Mouse (Mus musculus) cerebellum, adult (tissue): Measurements from ENCODE around the gene Slc25a42.
A peak's percentile ranks its signal among the peaks of the same experiment; 100 is the strongest.

Experiments
- ATAC-seq: cut with Nextera tagmentation; 2 replicates; pipeline ENCODE4 v1.9.2; 2017; ENCODE audit warnings: mild to moderate bottlenecking, moderate library complexity, mixed read lengths; ENCODE audit not compliant: insufficient number of reproducible peaks, low FRiP score, low TSS enrichment

Slc25a42 gene

GRCm38 (mm10) chr8:70172043-70172681 lies 39.9 kb downstream of the Slc25a42 start, which contains the start of gene Tmem161a:
TSS of gene Tmem161a (plus strand) at chr8:70172356.
- peak; percentile 96 for ATAC-seq

DNA sequence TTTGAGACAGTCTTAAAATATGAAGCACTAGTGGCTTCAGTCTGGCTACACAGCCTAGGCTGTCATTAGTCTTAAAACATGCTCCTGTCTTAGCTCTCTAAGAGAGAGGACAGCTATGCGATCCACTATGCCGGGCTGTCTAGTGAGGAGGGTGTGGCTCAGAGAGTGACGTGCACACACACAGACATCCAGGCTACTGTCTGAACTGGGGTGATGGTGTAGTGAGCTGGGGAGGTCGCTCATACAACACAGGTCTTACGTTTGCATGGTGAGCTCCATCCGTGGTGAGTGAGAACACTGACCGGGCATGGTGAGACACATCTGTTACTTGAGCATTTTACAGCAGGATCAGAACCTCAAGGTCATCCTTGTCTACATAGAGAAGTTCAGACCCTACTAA lies 40.9 kb downstream of the Slc25a42 start:
- no peak for ATAC-seq

DNA sequence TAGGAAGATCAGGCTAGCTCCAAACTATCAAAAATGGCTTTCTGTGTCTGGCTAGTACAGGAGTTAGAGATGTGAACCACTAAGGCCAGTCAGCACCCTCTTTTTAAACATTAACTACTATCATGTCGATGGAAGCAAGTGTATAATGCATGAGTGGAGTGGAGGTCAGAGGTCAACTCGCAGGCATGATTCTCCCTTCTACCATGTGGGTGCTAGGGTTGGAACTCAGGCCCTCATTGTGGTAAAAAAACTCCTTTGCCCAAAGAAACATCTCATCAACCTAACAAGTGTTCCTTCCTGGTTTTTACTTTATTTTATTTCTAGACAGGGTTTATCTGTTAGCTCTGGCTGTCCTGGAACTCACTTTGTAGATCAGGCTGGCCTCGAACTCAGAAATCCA lies 41.4 kb downstream of the Slc25a42 start:
- ATAC-seq: no peak

- ATAC-seq: no peak
Measured at GRCm38 (mm10) chr8:70170116-70170515, 42.0 kb downstream of the Slc25a42 start.

DNA sequence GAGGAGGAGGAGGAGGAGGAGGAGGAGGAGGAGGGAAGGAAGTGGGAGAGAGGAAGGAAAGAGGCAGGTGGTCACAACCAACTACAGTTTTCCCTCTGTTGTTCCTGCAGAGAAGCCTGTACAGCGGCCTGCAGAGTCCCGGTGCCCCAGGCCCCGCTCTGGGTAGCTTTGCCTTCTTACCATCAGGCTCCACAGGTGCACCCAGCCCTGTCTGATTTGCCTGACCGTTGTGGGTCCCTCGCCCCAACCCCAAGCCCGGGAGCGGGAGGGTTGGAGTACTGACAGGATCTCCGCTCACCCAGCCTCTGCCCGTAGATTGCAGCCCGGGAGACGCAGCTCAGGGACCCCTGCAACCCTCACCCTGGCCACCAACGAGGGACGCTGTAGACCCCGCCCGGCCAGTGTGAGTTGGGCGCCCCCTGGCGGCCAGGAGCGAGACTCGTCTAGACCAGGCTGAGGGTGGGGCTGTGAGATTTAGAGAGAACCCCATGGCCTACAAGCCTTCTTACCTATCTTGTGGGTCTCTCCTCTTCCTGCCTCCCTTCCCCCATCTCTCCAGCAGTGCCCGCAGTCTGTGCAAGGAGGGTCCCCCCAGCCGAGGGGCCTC lies 45.5 kb downstream of the Slc25a42 start:
- ATAC-seq: peak; percentile 63

- ATAC-seq: no peak
Measured at GRCm38 (mm10) chr8:70163316-70163715, 48.8 kb downstream of the Slc25a42 start.

DNA sequence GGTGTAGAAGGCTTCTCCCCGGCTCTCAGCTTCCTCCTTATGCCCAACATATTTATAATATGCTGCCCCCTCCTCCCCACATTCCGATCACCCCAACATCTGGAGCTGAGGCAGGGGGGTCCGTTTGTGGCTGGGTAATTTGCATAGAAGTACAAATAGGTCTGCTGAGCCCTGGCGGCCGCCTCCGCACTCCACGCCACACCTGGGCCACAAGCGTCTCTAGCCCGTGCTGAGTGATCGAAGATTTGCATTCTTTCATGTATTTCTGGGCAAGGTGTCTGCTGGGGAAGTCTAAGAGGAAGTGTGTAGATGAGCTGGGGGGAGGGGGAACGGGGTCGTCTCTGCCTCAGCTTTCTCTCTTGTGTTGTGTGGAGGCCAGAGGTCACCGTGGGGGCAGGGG lies 52.1 kb downstream of the Slc25a42 start:
- ATAC-seq: no peak

- no peak for ATAC-seq
Measured at GRCm38 (mm10) chr8:70159211-70159610, 52.9 kb downstream of the Slc25a42 start.

DNA sequence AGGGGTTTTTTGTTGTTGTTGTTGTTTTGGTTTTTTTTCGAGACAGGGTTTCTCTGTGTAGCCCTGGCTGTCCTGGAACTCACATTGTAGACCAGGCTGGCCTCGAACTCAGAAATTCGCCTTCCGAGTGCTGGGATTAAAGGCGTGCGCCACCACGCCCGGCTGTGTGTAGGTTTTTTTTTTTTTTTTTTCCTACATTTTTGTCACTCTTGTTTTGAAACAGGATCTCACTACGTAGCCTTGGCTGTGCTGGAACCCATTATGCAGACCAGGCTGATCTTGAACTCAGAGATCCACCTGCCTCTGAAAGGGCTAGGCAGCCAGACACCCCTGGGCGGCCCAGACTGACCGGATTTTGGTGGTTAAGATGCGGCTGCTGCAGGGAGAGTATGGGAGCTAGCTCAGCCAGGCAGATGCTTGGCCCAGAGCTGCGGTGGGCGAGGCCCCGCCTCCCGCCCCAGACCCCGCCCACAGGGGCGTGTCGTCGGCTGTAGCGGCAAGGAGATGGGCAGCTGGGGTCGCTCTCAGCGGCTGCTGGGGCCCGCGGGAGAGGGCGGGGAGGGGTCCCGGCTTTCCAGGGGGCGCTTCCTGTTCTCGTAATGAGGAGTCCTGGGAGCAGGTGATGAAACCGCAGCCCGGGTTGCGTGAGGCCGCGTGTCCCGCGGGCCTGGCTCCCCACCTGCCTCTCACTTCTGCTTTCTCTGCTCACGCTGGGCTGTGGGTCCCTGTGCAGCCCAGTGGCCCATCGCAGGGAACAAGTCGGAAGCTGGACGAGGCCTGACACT lies 53.8 kb downstream of the Slc25a42 start:
- 0 out of 2 replicates have a peak, but pooled peaks have one; percentile 31 for ATAC-seq

DNA sequence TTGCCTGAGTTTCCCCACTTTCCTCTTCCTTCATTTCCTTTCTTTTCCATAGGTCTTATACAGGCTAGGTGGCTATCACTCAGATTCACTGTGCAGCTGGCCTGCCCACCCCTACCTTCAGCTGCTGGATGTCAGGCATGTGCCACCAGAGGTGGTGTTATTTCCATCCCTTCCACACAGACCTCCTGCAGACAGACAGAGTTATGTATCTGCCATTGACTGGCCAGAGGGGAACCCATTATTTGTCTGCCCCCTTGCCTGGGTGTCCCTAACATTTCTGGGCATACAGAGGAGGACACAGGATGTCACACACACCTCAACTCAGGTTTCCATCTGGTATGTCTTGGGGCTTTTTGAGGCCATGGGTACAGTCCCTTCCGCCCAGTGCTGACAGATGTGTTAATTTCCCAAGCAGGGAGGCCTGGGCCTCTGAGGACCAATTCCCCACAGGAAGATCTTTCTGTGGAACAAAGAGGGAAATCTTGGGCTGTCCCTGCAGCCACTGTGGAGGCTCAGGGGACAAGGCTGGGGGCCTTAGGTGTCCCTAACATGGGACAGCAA lies 54.8 kb downstream of the Slc25a42 start:
- no peak for ATAC-seq

- no peak for ATAC-seq
Measured at GRCm38 (mm10) chr8:70152537-70153257, 59.4 kb downstream of the Slc25a42 start.

- ATAC-seq: no peak
Measured at GRCm38 (mm10) chr8:70150158-70150557, 61.9 kb downstream of the Slc25a42 start.

DNA sequence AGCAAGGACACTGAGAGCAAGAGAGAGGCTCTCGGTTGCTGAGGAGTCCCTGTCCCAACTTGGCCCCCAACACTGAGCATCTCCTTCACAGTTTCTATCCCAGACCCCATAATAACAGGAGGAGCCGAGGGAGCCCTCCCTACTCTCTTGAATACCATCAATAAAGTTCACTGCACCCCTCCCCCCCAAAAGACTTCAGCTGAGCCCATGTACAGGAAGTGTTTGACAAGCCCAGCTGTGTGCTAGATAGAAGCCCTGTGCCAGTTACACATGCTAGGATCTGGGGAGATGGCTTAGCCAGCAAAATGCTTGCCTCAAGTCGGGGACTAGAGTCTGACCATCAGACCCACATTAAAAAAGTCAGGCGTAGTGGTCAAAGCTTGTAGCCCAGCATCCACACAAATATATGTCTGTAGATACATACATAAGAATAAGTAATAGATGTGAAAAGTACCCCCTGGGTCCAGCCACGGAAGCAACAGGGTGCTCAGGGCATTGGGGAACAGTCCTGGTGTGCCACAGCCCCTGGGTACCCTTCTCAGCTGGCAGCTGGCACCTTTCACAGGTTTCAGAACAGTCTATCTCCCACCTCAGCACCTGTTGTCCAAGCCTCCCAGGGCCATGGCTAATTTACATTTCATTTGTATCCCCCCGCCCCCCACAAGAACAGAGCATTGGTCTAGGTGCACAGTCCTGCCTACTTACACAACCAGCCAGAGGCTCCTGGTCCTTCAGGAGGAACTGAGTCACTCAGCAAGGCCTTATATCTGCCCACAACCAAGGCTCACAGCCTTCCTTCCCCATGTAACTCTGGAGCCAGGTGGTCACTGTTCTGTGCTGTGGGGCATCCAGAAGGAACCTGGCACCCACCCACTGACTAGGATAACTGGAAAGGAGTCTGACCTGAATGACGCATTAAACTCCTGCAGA lies 64.2 kb downstream of the Slc25a42 start:
- no peak for ATAC-seq

DNA sequence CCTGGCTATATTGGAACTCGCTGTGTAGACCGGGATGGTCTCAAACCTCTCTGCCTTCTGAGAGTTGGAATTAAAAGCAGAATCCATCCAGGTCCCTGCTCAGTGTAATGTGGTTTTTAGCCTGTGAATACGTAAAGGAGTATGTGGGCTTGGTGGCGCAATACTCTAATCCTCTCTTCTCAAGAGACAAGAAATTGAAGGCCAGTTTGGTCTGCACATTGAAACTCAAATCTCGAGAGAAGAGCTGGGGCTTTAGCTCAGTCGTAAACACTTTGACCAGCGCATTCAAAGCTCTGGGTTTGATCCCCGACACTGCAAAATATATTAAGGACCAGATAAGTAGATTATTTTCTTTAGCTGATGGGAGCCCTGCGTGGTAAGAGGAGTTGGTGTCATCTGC lies 72.1 kb downstream of the Slc25a42 start:
- no peak for ATAC-seq

DNA sequence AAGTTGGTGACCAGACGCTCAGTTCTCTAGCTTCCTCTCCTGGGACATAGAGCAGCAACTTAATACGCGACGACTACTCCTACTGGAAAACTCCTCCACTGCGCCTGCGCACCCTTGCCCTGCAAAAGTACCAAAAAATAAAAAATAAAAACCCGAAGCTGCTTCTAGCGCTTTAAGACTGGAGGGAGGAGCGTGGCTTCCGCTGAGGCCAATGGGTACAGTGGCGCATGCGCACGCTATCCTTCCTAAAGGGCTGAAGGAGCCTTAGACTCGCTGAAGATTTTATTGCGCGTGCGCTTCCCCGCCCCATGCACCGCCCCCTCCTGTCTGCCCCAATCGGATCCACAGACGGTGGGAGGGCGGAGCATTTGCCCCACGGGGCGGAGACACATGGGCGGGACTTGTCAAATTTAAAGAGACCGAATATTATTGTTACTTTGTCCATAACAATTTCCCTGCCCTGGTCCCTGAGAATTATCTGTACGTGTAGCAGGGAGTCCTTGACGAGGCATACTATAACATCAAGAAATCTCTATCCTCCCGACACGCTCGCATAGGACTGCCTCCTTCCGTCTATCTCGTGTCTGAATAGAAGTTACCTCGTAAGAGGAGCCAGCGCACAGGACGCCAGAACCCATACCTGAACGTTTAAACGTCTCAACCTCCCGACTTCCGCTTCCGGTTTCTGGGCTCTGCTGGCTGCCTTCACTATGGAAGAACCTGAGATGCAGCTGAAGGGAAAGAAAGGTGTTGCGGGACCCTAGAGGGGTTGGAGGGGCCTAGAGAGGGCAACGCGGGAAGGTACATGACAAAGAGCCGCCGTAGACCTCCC lies 72.9 kb downstream of the Slc25a42 start, which contains the start of the genes Rfxank, Borcs8 and Mef2b:
Rfxank (minus strand) TSS at position 129 of the 832 bp plus-strand sequence.
Borcs8 (plus strand) TSS at position 474 of the 832 bp plus-strand sequence.
Mef2b (plus strand) TSS at position 686 of the 832 bp plus-strand sequence.
- ATAC-seq: peak; percentile 91

GRCm38 (mm10) chr8:70137890-70138289 lies 74.2 kb downstream of the Slc25a42 start:
- ATAC-seq: no peak

- no peak for ATAC-seq
Measured at GRCm38 (mm10) chr8:70136591-70136990, 75.5 kb downstream of the Slc25a42 start.

DNA sequence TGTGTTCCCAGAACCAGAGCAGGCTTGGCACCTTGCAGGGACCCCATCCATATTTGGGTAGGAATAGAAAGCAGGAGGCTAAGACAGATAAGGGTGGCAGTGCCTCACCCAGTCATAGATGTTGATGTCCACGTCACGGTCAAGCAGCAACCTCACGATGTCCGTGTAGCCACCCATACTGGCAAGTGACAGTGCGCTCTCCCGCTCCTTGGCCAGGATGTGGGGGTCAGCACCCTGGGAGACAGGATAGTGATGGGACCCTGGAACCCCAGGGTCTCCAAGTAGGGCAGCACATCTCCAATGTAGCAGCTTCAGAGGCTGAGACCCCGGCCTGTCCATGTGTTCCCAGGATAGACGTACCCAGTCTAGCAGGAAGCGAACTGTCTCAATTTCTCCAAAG lies 77.2 kb downstream of the Slc25a42 start:
- no peak for ATAC-seq
